Mouse (Mus musculus): ENCODE data around the gene Klk15. TPM values are rescaled to one million over a fixed set of nuclear protein-coding genes. Genes with fewer than 3 reads are reported as not detected.

Gene Klk15
- total and polyA plus RNA-seq, 3 experiments, result not detected

GRCm38 (mm10) chr7:43985657-43986056, 52.1 kb downstream of the Klk15 start:
- no peak for DNase-seq

Other genes with a start within 250 kb of the Klk15 start
- not detected for gene Klk14, start 243.3 kb upstream of the Klk15 start, total RNA-seq (2021)
- gene Klk14, start 243.3 kb upstream of the Klk15 start, polyA plus RNA-seq (2012; rRNA removed), result not detected in 2 replicates
- not detected for gene Klk13, start 221.2 kb upstream of the Klk15 start, total RNA-seq (2021)
- 0.12 and 0.36 TPM in 2 replicates for gene Klk13, start 221.2 kb upstream of the Klk15 start, polyA plus RNA-seq (2012; rRNA removed)
- gene Klk12, start 164.8 kb upstream of the Klk15 start, total RNA-seq (2021), result not detected
- gene Klk12, start 164.8 kb upstream of the Klk15 start, polyA plus RNA-seq (2012; rRNA removed), result not detected in 2 replicates
- gene Klk11, start 159.1 kb upstream of the Klk15 start, total RNA-seq (2021), result not detected
- not detected in 2 replicates for gene Klk11, start 159.1 kb upstream of the Klk15 start, polyA plus RNA-seq (2012; rRNA removed)
- gene Klk10, start 152.7 kb upstream of the Klk15 start, total RNA-seq (2021), result under 1 TPM; 0.40 to 0.62 TPM
- gene Klk10, start 152.7 kb upstream of the Klk15 start, polyA plus RNA-seq (2012; rRNA removed), result 1.0 and 1.4 TPM in 2 replicates
- gene Klk9, start 141.8 kb upstream of the Klk15 start, total RNA-seq (2021), result not detected
- gene Klk9, start 141.8 kb upstream of the Klk15 start, polyA plus RNA-seq (2012; rRNA removed), result not detected in 2 replicates
- 1 to 10 TPM; 3.0 to 3.5 TPM for gene Klk8, start 136.2 kb upstream of the Klk15 start, total RNA-seq (2021)
- 1.4 and 2.3 TPM in 2 replicates for gene Klk8, start 136.2 kb upstream of the Klk15 start, polyA plus RNA-seq (2012; rRNA removed)
- not detected for gene Klk7, start 122.4 kb upstream of the Klk15 start, total RNA-seq (2021)
- gene Klk7, start 122.4 kb upstream of the Klk15 start, polyA plus RNA-seq (2012; rRNA removed), result not detected in 2 replicates
- gene Klk6, start 109.2 kb upstream of the Klk15 start, total RNA-seq (2021), result not detected
- gene Klk6, start 109.2 kb upstream of the Klk15 start, polyA plus RNA-seq (2012; rRNA removed), result not detected in 2 replicates
- not detected for gene Klk5, start 91.8 kb upstream of the Klk15 start, total RNA-seq (2021)
- not detected in 2 replicates for gene Klk5, start 91.8 kb upstream of the Klk15 start, polyA plus RNA-seq (2012; rRNA removed)
- not detected for gene Klk4, start 52.6 kb upstream of the Klk15 start, total RNA-seq (2021)
- not detected in 2 replicates for gene Klk4, start 52.6 kb upstream of the Klk15 start, polyA plus RNA-seq (2012; rRNA removed)
- gene Klk1b8, start 16.9 kb downstream of the Klk15 start, total RNA-seq (2021), result not detected
- not detected in 2 replicates for gene Klk1b8, start 16.9 kb downstream of the Klk15 start, polyA plus RNA-seq (2012; rRNA removed)
- not detected for gene Klk1b1, start 33.0 kb downstream of the Klk15 start, total RNA-seq (2021)
- not detected in 2 replicates for gene Klk1b1, start 33.0 kb downstream of the Klk15 start, polyA plus RNA-seq (2012; rRNA removed)
- gene Klk1b9, start 42.3 kb downstream of the Klk15 start, total RNA-seq (2021), result not detected
- not detected in 2 replicates for gene Klk1b9, start 42.3 kb downstream of the Klk15 start, polyA plus RNA-seq (2012; rRNA removed)
- not detected for gene Klk1b11, start 62.1 kb downstream of the Klk15 start, total RNA-seq (2021)
- gene Klk1b11, start 62.1 kb downstream of the Klk15 start, polyA plus RNA-seq (2012; rRNA removed), result not detected in 2 replicates
- not detected for gene Klk1b26, start 78.4 kb downstream of the Klk15 start, total RNA-seq (2021)
- gene Klk1b26, start 78.4 kb downstream of the Klk15 start, polyA plus RNA-seq (2012; rRNA removed), result not detected in 2 replicates
- not detected for gene Klk1b27, start 118.5 kb downstream of the Klk15 start, total RNA-seq (2021)
- not detected in 2 replicates for gene Klk1b27, start 118.5 kb downstream of the Klk15 start, polyA plus RNA-seq (2012; rRNA removed)
- not detected for gene Klk1b21, start 168.6 kb downstream of the Klk15 start, total RNA-seq (2021)
- gene Klk1b21, start 168.6 kb downstream of the Klk15 start, polyA plus RNA-seq (2012; rRNA removed), result 0.33 and 0.63 TPM in 2 replicates
- not detected for gene Klk1b22, start 178.9 kb downstream of the Klk15 start, total RNA-seq (2021)
- 1.5 TPM in 1 of 2 replicates, not detected in the other for gene Klk1b22, start 178.9 kb downstream of the Klk15 start, polyA plus RNA-seq (2012; rRNA removed)
- not detected for gene Klk1b16, start 203.0 kb downstream of the Klk15 start, total RNA-seq (2021)
- gene Klk1b16, start 203.0 kb downstream of the Klk15 start, polyA plus RNA-seq (2012; rRNA removed), result not detected in 2 replicates